Mouse (Mus musculus) cerebellum, adult (tissue): Measurements from ENCODE around the gene Ankrd13d.

ENCODE experiments used
- ATAC-seq: cut with Nextera tagmentation; 2 replicates; pipeline ENCODE4 v1.9.2; 2017; ENCODE audit warnings: mild to moderate bottlenecking, moderate library complexity, mixed read lengths; ENCODE audit not compliant: insufficient number of reproducible peaks, low FRiP score, low TSS enrichment

Gene Ankrd13d

DNA sequence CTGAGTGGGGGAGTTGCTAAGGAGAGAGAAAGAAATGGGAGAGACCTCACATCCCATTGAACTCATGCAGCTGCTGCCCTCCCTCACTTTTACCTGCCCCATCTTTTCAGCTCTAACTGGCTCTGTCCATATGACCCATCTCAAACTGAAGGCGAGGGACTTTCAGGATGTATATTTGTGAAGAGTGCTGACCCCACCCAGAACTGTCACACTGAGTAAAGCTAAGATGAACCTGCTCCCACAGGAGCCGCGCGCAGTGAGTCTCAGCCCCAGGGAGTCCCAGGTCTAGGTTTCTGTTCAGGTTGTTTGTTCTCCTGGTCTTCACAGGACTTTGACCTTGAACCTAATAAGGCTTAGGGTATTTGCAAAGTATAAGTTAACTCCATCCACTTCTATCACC is 54.0 kb downstream of the Ankrd13d start:
- no peak for ATAC-seq

DNA sequence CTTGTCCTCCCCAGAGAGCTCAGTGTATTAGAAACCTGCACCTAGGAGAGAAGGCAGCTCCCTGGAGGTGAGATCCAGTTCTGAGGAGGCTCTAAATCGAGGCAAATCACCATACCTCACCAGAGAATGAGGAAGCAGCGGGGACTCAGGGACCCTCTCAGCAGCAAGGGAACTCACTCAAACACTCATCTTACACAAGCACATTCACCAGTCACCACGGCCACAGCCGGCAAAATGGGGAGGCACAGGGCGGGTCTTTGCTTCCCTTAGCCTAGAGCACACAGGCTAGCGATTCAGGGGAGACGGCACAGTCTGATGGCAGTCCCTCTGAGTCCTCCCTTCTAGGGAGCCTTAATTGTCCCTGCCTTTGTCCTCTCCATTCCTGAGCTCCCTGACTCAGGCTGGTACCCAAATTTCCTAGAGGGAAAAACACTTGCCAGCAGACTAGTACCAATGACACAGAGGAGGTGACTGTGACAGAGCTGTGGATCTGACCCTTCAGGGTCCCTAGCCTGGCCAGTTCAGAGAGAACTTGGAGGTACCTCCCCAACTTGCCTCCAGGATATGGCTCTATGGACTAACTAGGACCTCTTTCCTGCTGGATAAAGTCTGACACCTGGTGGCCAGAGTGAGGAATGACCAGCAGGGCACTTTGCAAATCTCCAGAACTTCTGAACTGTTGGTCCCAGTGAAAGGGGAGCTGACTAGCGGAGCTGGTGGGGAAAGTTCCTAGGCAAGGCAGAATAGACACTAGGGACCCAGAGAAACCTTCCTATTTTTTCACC is 54.9 kb downstream of the Ankrd13d start:
- ATAC-seq, result no peak

DNA sequence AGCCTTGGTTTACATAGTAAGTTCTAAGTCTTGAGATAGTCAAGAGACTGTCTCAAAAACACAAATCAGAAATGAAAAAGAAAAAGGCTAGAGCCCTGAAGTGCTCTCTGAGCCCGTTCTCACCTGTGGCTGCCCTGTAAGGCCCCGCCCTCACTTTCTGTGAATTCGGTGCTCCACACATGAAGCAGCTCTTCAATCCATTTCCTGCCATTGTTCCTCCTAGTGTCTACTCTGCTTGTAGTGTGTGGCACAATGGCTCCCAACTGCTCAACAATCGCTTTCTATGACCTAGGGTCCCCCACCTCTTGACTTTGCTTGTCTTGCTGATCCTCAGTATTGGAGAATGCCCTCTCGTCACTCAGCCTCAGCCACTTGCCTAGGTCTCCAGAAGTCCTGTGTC is 55.5 kb downstream of the Ankrd13d start:
- no peak for ATAC-seq

DNA sequence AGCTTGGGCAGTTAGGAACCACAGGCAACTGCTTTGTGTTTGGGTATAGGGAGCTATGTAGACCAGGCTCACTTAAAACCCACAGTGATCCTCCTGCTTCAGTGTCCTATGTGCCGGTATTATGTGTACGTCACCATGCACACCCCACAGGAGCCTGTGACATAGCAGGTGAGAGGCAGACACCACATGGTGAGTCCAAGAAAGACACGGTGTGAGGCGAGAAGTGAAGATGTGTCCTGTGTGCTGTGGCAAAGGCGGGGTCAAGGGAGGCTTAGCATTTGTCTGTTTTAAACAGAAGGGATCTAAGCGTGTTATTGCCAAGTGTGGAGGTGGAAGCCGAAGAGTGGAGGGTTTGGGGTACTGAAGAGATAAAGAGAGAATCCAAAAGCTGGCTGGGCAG is 56.2 kb downstream of the Ankrd13d start:
- no peak for ATAC-seq

DNA sequence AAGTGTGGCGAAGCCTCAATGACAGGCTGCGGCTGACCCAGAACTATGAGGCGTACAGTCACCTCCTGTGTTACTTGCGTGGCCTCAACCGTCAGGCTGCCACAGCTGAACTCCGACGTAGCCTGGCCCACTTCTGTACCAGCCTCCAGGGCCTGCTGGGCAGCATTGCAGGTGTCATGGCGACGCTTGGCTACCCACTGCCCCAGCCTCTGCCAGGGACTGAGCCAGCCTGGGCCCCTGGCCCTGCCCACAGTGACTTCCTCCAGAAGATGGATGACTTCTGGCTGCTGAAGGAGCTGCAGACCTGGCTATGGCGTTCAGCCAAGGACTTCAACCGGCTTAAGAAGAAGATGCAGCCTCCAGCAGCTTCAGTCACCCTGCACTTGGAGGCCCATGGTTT is 60.8 kb downstream of the Ankrd13d start:
- no peak for ATAC-seq

DNA sequence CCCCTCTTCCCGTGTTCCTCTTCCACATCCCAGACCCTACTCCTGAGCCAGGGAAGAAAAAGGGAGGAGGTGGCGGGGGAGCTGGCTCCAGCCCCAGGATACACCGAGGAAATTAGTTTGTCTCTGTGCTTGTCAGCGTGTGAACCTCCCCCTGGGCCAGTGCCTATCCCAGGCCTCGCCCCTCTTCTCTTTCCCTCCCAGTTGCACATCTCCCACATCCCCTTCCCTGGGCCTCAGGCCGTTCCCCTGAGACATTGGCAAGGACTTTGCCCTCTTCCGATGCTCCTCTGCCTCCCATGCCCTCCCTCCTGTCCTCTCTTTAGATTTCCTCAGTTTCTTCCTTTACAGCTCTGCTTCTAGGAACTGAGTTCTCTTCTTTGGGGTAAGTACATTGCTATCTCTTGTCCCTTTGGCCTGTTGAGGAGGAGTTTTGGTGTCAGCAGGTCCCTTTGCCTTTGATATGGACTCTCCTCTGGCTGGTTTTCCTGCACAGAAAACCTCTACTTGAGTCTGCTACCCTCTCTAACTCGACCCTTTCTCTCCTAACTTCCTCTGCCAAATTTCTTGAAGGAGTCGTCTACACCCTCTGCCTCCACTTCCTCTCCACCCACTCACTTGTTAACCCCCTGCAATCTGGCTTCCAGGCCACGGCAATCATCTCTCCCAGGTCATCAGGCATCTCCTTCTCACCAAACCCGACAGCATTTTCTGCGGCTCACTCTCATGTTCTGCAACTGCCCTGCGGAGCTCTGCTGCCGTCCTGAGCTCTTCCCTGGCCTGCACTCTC is 61.8 kb downstream of the Ankrd13d start:
- ATAC-seq, result no peak

DNA sequence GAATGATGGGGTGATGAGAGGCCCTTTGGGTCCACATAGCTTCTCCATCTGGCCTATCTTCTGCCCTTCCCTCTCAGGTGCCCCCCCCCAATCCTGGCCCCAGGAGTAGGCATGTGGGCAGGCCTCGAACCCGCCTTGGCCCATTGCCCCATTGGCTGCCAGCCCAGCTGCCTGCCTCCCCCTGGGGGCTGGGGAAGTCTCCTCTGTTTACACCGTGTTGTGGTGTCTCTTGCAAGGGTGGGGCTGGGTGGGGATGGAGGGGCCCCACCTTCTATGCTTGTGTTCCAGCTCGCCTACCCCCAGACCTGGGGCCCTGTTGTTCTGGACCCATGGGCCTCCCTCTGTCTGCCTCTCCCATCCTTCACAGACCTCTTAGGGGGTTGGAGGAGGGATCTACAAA is 62.5 kb downstream of the Ankrd13d start:
- no peak for ATAC-seq
